Mouse (Mus musculus): ENCODE measurements around the gene Elk3. TPM values are rescaled to one million over a fixed set of nuclear protein-coding genes. Genes with fewer than 3 reads are reported as not detected.

The Elk3 gene
- polyA plus RNA-seq, 1 experiment from 2014 or later = 9.6 TPM

DNA sequence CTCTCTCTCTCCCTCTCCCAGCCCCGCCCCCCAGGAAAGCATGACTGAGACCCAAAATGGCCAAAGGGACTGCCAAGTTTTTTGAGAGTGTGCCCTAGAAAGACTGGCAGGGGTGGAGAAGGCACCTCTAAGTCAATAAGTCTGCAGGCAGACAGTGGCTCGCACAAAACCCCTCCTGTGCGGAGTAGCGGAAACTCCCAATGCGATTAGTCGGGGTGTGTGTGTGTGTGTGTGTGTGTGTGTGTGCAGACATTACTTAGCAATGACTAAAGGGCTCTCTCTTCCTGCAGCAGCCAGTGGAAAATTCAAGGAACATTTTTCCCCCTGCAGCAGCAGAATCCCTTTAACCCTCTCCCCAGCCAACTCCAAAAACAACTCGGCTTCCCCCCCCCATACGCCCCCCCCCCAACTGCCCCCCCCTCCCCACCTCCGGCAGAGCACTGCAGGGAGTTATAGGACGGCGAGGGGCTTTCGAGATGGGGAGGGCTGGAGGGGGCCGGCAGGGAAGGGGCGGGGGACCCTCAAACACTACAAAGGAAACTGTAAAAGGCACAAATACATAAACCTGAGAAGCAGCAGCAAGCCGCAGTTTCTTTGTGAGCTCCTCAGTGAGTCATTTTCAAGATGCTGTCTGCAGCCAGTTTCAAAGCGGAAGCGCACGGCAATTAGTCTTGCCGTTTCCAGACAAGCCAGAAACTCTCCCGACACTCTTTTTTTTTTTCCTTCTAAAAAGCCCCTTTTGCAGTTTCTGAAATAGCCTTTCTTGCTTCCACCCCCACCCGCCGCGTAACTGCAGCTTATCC is 1.6 kb downstream of the Elk3 start:
- Histone ChIP-seq H3K27me3 (replicated peaks) (peaks cover 53% of the 10 kb centered on the region), H3K36me3 (no peaks in the 10 kb centered on the region), H3K4me2 (peak overlapping the region; percentile 77), H3K9ac (peak overlapping the region; percentile 69), H3K4me1 (peaks cover 15% of the 10 kb centered on the region), H3K27ac (peak overlapping the region; percentile 79), H3K4me3 (peak overlapping the region; percentile 63), H3K9me3 (replicated peaks) (no peaks in the 10 kb centered on the region)
- ATAC-seq = peak; percentile 40; the same call in 1 of the 2 replicates
- 1% methylated on average over 17 of the region's 23 CpGs for WGBS (ENCODE audit: insufficient replicate concordance)

DNA sequence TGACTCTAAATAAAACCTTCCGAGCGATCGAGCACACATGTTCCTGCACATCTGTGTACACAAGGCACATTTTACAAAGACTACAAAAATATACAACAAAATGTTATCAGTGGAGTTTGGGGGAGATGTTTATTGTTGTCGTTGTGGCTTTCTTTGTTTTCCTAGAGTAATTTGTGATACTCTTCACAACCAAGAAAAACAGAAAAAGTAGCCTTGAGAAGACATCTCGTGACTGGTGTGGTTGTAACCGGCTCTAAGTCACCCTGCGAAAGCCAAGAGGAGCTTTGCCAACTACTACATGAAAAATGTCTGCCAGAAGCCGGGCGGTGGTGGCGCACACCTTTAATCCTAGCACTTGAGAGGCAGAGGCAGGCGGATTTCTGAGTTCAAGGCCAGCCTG is 4.6 kb downstream of the Elk3 start:
- no peak overlapping the region for H3K4me3 ChIP-seq
- H3K9ac ChIP-seq = no peak overlapping the region
- no peaks in the 10 kb centered on the region for H3K9me3 ChIP-seq (replicated peaks)
- no peaks in the 10 kb centered on the region for H3K36me3 ChIP-seq
- WGBS (ENCODE audit: insufficient replicate concordance) = 77% methylated on average over 11 of the region's 11 CpGs
- no peak overlapping the region for H3K4me2 ChIP-seq
- H3K27ac ChIP-seq = no peak overlapping the region
- peaks cover 21% of the 10 kb centered on the region for H3K4me1 ChIP-seq
- peaks cover 29% of the 10 kb centered on the region for H3K27me3 ChIP-seq (replicated peaks)
- ATAC-seq = no peak

DNA sequence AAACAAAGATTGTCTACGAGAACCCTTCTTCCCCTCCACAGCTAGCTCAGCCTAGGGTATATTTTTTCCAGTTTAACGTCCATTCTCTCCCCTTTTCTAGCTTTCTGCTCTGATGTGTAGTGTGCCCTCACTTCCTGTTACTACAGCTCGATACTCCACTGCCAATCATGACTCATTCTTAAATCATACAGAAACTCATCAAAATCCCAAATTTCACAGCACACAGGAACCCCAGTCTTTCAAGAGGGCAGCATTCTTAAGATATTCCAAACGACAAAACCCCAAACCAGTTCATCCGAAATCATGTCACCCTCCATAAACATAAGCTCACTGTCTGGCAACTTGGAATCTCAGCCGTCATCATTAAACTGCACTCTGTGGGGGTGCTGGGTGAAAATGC is 5.0 kb downstream of the Elk3 start:
- Histone ChIP-seq H3K27ac (no peak overlapping the region), H3K4me2 (no peak overlapping the region), H3K4me1 (peaks cover 21% of the 10 kb centered on the region), H3K9ac (no peak overlapping the region), H3K4me3 (no peak overlapping the region), H3K9me3 (replicated peaks) (no peaks in the 10 kb centered on the region), H3K36me3 (no peaks in the 10 kb centered on the region), H3K27me3 (replicated peaks) (peaks cover 25% of the 10 kb centered on the region)
- ATAC-seq = no peak
- WGBS (ENCODE audit: insufficient replicate concordance) = 53% methylated on average over 6 of the region's 6 CpGs

DNA sequence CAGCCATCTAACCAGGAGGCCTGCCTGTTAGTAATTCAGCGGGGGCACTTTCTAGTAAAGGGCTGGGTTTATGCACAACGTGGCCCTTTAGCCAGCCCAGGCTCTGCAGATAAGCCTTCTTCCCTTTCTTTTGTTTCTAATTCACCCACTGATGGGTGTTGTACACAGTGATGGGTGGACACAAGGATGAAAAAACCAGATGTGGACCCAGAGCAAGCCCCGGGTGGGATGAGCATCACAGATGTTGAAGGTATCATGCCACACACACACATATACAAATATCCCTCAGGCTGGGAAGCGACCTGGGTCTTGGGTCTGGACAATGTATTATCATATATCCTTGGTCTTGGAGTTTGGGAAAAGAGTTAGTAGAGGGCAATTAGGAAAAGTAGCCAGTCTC is 7.7 kb downstream of the Elk3 start:
- H3K4me2 ChIP-seq = no peak overlapping the region
- H3K9ac ChIP-seq = no peak overlapping the region
- no peak for ATAC-seq
- WGBS (ENCODE audit: insufficient replicate concordance) = 44% methylated on average over 4 of the region's 4 CpGs
- no peaks in the 10 kb centered on the region for H3K9me3 ChIP-seq (replicated peaks)
- H3K36me3 ChIP-seq = no peaks in the 10 kb centered on the region
- H3K27me3 ChIP-seq (replicated peaks) = no peaks in the 10 kb centered on the region; the same call in 1 of the 2 replicates
- H3K27ac ChIP-seq = no peak overlapping the region
- peaks cover 6% of the 10 kb centered on the region; the same call in 1 of the 2 replicates for H3K4me1 ChIP-seq
- H3K4me3 ChIP-seq = no peak overlapping the region

DNA sequence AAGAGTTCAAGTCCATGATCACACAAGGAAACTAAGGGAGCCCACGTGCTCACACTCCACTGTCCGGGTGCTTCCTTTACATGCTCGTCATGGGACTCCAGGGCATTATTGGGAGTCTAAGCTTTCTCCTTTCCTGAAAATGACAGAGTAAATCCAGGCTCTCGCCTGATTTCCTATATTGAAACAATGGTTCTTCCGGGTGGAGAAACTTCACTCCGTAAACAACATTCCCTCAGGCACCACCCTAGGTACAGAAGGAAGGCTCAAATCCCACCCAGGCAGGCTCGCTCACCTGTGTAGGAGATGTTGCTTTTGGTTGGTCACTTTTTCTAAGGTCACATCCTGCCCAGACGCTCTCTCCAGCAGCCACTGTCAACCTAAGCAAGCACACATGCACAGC is 9.1 kb downstream of the Elk3 start:
- no peak overlapping the region for H3K4me2 ChIP-seq
- H3K36me3 ChIP-seq = no peaks in the 10 kb centered on the region
- no peaks in the 10 kb centered on the region for H3K27me3 ChIP-seq (replicated peaks)
- no peak overlapping the region for H3K27ac ChIP-seq
- 61% methylated on average over 8 of the region's 8 CpGs for WGBS (ENCODE audit: insufficient replicate concordance)
- H3K4me3 ChIP-seq = no peak overlapping the region
- no peak overlapping the region for H3K9ac ChIP-seq
- ATAC-seq = no peak
- H3K4me1 ChIP-seq = peaks cover 6% of the 10 kb centered on the region; the same call in 1 of the 2 replicates
- H3K9me3 ChIP-seq (replicated peaks) = no peaks in the 10 kb centered on the region

DNA sequence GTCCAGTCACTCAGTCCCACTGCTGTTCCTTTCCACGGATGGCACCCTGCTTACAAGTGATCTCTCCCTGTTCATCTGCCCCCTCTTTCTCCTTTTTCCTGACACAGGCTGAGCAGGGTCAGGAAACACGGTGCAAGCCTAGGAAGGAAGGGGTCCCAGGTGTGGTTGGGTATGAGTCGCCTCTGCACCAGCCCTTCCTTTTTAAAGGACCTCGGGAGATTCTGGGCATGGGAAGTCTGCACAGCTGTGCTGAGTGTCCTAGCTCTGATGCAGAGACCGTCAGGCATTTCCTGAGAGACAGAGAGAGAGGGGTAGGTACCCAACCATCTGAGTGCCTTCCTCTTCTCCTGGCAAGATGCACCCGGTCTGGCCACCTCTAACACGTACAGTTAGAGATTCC is 12.7 kb downstream of the Elk3 start:
- Histone ChIP-seq H3K36me3 (no peaks in the 10 kb centered on the region), H3K9me3 (replicated peaks) (no peaks in the 10 kb centered on the region), H3K4me3 (no peak overlapping the region), H3K9ac (no peak overlapping the region), H3K4me1 (no peaks in the 10 kb centered on the region; the same call in none of the 2 replicates), H3K27me3 (replicated peaks) (0 out of 2 replicates have a peak, but pooled peaks cover 3% of the 10 kb centered on the region), H3K4me2 (no peak overlapping the region), H3K27ac (0 out of 2 replicates have a peak overlapping the region, but pooled peaks have one; percentile 20)
- WGBS (ENCODE audit: insufficient replicate concordance) = 22% methylated on average over 7 of the region's 7 CpGs
- no peak for ATAC-seq

DNA sequence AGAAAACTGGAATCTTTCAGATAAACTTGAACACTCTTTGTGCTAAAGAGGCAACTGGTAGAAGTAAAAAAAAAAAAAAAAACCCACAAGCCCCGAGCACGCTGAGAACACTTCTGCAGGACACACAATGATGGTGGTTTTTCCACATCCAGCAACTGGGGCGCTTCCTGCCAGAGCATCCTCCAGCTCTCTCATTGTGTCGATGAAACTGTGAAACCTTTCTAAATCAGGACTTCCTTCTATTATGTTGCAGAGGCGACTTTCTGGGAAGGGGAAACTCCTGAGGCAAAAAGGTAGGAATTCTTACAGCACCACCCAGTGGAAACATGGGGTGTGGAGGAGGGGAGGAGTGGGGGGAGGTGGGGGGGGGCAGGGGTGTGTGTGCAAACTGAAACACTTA is 13.2 kb downstream of the Elk3 start:
- no peak for ATAC-seq
- 0 out of 2 replicates have a peak, but pooled peaks cover 3% of the 10 kb centered on the region for H3K27me3 ChIP-seq (replicated peaks)
- H3K4me3 ChIP-seq = no peak overlapping the region
- H3K9me3 ChIP-seq (replicated peaks) = no peaks in the 10 kb centered on the region
- WGBS (ENCODE audit: insufficient replicate concordance) = 29% methylated on average over 5 of the region's 5 CpGs
- H3K36me3 ChIP-seq = no peaks in the 10 kb centered on the region
- H3K4me2 ChIP-seq = no peak overlapping the region
- H3K4me1 ChIP-seq = no peaks in the 10 kb centered on the region; the same call in none of the 2 replicates
- no peak overlapping the region for H3K9ac ChIP-seq
- 0 out of 2 replicates have a peak overlapping the region, but pooled peaks have one; percentile 20 for H3K27ac ChIP-seq

DNA sequence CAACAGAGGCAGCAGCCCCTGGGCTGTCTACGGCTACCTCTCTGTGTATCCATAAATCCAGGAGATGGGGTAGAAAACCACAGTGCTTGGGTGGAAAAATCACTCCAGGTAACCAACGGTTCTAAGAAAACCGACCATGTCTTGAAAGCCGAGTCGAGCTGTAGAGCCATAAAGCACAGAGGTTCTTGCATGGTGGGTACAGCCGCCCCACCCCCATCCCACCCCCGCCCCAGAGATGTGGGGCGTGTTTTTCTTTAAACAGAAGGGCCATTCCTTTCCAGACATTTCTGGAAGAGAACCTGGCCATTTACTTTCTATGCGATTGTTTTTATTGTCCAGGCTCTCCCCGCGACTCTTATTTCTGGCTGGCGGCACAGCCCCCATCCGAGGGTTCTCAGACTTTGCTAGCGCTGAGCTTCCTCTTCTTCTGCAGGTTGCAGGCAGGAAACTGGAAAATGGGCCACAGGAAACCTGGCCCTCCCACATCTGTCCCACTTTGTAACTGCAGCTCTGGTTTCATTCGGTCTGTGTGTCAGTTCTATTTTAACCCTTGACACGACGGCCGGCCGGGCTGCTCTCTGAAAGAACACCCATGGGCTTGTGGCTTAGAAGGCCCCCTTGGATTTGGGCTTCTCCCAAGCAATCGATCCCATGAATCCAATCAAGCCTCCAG is 16.3 kb downstream of the Elk3 start:
- no peak overlapping the region for H3K9ac ChIP-seq
- peak overlapping the region; percentile 32 for H3K4me2 ChIP-seq
- H3K4me1 ChIP-seq = peaks cover 5% of the 10 kb centered on the region
- H3K9me3 ChIP-seq (replicated peaks) = no peaks in the 10 kb centered on the region
- no peaks in the 10 kb centered on the region for H3K36me3 ChIP-seq
- ATAC-seq = no peak
- 0 out of 2 replicates have a peak, but pooled peaks cover 3% of the 10 kb centered on the region for H3K27me3 ChIP-seq (replicated peaks)
- H3K27ac ChIP-seq = 0 out of 2 replicates have a peak overlapping the region, but pooled peaks have one; percentile 1
- no peak overlapping the region for H3K4me3 ChIP-seq
- WGBS (ENCODE audit: insufficient replicate concordance) = 12% methylated on average over 20 of the region's 20 CpGs

DNA sequence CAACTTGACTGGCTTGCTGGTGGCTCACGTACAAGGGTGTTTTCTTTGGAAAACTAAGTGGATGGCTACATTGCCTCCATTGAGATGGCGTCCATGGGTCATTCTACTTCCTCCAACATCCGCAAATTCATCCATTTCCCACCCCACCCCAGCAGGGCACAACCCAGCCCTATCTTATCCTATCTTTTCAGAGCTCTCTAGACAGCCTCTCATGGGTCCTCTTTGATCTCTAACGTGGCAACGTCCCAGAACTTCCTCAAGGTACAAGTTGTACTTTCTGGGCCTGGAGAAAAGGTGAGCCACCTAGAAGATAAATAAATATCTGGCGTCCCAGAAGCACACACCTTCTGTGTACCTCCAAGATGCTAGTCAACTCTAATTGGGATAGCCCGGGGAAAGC is 17.3 kb downstream of the Elk3 start:
- H3K9ac ChIP-seq = no peak overlapping the region
- no peak overlapping the region for H3K4me2 ChIP-seq
- WGBS (ENCODE audit: insufficient replicate concordance) = 33% methylated on average over 7 of the region's 7 CpGs
- no peaks in the 10 kb centered on the region for H3K36me3 ChIP-seq
- no peak overlapping the region for H3K27ac ChIP-seq
- 0 out of 2 replicates have a peak, but pooled peaks cover 3% of the 10 kb centered on the region for H3K27me3 ChIP-seq (replicated peaks)
- H3K9me3 ChIP-seq (replicated peaks) = no peaks in the 10 kb centered on the region
- H3K4me1 ChIP-seq = peaks cover 5% of the 10 kb centered on the region
- ATAC-seq = no peak
- no peak overlapping the region for H3K4me3 ChIP-seq

DNA sequence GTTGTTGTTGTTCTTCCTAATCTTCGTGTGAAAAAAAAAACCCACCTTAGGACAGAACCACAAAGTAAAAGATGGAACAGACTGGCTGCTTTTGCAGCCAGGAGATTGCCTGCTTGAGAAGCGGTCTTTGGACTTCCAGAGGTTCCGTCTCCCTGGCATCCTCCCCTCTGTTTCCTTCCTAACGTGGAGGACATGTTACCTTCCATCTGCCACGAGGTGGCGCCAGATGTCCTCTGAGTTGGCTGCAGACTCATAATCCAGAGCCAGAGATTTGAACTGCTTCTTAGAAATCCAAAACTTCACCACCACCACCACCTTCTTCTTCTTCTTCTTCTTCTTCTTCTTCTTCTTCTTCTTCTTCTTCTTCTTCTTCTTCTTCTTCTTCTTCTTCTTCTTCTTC is 19.1 kb downstream of the Elk3 start:
- Histone ChIP-seq H3K4me1 (peaks cover 5% of the 10 kb centered on the region), H3K9ac (no peak overlapping the region), H3K4me2 (no peak overlapping the region), H3K4me3 (no peak overlapping the region), H3K9me3 (replicated peaks) (no peaks in the 10 kb centered on the region), H3K27me3 (replicated peaks) (0 out of 2 replicates have a peak, but pooled peaks cover 3% of the 10 kb centered on the region), H3K36me3 (no peaks in the 10 kb centered on the region), H3K27ac (no peak overlapping the region)
- no peak for ATAC-seq
- 13% methylated on average over 6 of the region's 6 CpGs for WGBS (ENCODE audit: insufficient replicate concordance)

DNA sequence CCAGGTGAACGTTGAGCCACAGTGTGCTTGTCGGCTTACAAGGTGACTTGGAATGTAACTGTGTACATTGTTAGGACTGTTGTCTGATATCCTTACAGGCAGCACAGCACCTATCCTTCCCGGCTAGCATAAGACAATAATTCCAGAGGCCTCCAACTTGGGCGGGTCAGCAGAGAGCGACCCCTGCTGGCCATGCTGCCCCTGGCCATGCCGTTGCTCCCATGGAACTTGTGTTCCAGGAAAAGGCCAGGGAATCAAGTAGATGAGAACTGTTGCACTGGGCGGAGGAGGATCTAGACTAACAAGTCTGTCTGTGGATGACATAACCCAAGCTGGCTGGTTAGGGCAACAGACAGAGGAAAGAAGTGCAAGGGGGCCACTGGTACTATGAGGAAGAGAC is 19.6 kb downstream of the Elk3 start:
- peaks cover 5% of the 10 kb centered on the region for H3K4me1 ChIP-seq
- no peak overlapping the region for H3K9ac ChIP-seq
- H3K36me3 ChIP-seq = no peaks in the 10 kb centered on the region
- 64% methylated on average over 7 of the region's 7 CpGs for WGBS (ENCODE audit: insufficient replicate concordance)
- ATAC-seq = no peak
- no peak overlapping the region for H3K27ac ChIP-seq
- H3K4me3 ChIP-seq = no peak overlapping the region
- H3K27me3 ChIP-seq (replicated peaks) = 0 out of 2 replicates have a peak, but pooled peaks cover 3% of the 10 kb centered on the region
- H3K4me2 ChIP-seq = no peak overlapping the region
- no peaks in the 10 kb centered on the region for H3K9me3 ChIP-seq (replicated peaks)

DNA sequence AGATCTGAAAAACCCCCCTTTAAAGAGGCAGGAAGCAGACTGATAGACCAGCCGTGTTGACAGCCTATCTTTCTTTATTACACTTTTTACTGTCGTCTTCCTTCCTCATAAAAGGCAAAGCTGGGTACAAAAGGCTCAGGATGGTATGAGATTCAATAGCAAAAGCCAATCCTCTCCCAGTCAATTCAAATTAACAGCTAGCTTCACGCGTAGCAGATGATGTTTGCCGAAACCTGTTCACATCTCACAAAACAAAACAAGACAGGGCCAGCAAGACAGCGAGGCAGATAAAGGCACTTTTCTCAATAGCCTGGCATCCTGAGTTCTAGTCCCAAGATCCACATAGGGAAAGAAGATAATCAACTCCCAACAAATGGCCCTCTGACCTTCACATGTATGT is 21.5 kb downstream of the Elk3 start:
- no peak overlapping the region for H3K9ac ChIP-seq
- no peak overlapping the region for H3K4me2 ChIP-seq
- H3K27me3 ChIP-seq (replicated peaks) = 0 out of 2 replicates have a peak, but pooled peaks cover 3% of the 10 kb centered on the region
- 71% methylated on average over 6 of the region's 6 CpGs for whole genome bisulfite sequencing (ENCODE audit: insufficient replicate concordance)
- H3K4me3 ChIP-seq = no peak overlapping the region
- H3K4me1 ChIP-seq = peaks cover 13% of the 10 kb centered on the region
- H3K36me3 ChIP-seq = no peaks in the 10 kb centered on the region
- ATAC-seq = no peak
- no peaks in the 10 kb centered on the region for H3K9me3 ChIP-seq (replicated peaks)
- H3K27ac ChIP-seq = no peak overlapping the region
